Mouse (Mus musculus): Measurements from ENCODE around the gene Slc7a15.
"Not testable (repeated sequence)": the region's sequence is repeated elsewhere in the genome, so short reads cannot be mapped to it uniquely, and the experiment has no call there.

DNA sequence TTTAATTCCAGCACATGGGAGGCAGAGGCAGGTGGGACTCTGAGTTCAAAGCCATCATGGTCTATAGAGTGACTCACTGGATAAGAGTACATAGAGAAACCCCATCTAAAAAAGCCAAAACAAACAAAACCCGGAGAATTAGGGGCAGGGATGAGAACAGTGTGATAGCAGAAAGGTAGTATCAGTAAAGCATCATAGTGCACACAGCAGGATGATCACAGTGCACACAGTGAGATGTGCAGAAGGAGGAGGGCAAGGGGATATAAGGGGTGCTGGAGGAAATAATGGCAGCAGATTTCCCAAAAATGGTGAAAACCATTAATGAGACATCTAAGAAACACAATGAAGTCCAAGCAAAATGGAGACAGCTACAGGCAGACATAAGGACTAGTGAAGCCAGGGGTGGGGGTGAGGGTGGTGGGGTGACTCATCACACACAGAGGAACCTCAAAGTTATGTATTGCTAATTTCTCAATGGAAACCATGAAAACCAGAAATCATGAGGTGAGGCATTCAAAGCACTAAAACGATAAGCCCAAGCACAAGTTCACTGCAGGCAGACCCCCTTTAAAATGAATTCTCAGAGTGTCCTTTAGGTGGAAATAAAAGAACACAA lies 27.5 kb downstream of the Slc7a15 start:
- not testable (repeated sequence) for TF ChIP-seq CTCF (IDR thresholded peaks at IDR 0.05; ENCODE audit: low read depth, low read length); POLR2AphosphoS5 (IDR thresholded peaks at IDR 0.05; ENCODE audit: insufficient replicate concordance, low read depth, low read length); GATA1 (IDR thresholded peaks at IDR 0.05; ENCODE audit: borderline replicate concordance, low read length); TAL1 (conservative IDR thresholded peaks at IDR 0.05; ENCODE audit: low read depth, low read length); GATA2 (IDR thresholded peaks at IDR 0.05; ENCODE audit: borderline replicate concordance, low read depth, low read length)

Measured in G1E (cell line).